Mouse (Mus musculus): ENCODE measurements around the gene Sult6b1. TPM values are rescaled to one million over a fixed set of nuclear protein-coding genes. Genes with fewer than 3 reads are reported as not detected.
A peak's percentile ranks its signal among the peaks of the same experiment; 100 is the strongest.

Gene Sult6b1
- polyA plus RNA-seq, 1 experiment from 2014 or later = 0.16 TPM

- 71% methylated on average over 7 of the region's 7 CpGs for WGBS
Observed at GRCm38 (mm10) chr17:78894991-78895390, 11.8 kb downstream of the Sult6b1 start.

GRCm38 (mm10) chr17:78891020-78891419 lies 15.8 kb downstream of the Sult6b1 start:
- Histone ChIP-seq H3K36me3 (ENCODE audit: control insufficient read depth, insufficient read depth) (no peaks in the 10 kb centered on the region), H3K4me2 (ENCODE audit: low read depth, low read length) (no peak overlapping the region), H3K4me1 (ENCODE audit: control insufficient read depth, insufficient read depth, low read length) (no peaks in the 10 kb centered on the region), H3K27ac (ENCODE audit: low read length) (no peak overlapping the region), H3K4me3 (ENCODE audit: low read length) (no peak overlapping the region), H3K9ac (ENCODE audit: low read length) (no peak overlapping the region), H3K9me3 (replicated peaks; ENCODE audit: control insufficient read depth, low read length) (no peaks in the 10 kb centered on the region), H3K27me3 (ENCODE audit: control insufficient read depth, insufficient read depth, low read length) (no peaks in the 10 kb centered on the region)
- no peak for ATAC-seq (replicated peaks; ENCODE audit: extremely low read depth, insufficient read depth, low FRiP score)
- WGBS = 73% methylated on average over 9 of the region's 9 CpGs

More at GRCm38 (mm10) chr17:78894991-78895390, 11.8 kb downstream of the Sult6b1 start:
- H3K27ac ChIP-seq (ENCODE audit: low read length) = no peak overlapping the region
- no peak overlapping the region for H3K4me3 ChIP-seq (ENCODE audit: low read length)
- H3K4me2 ChIP-seq (ENCODE audit: low read depth, low read length) = no peak overlapping the region
- no peaks in the 10 kb centered on the region for H3K36me3 ChIP-seq (ENCODE audit: control insufficient read depth, insufficient read depth)
- H3K27me3 ChIP-seq (ENCODE audit: control insufficient read depth, insufficient read depth, low read length) = no peaks in the 10 kb centered on the region
- H3K9me3 ChIP-seq (replicated peaks; ENCODE audit: control insufficient read depth, low read length) = no peaks in the 10 kb centered on the region
- ATAC-seq (replicated peaks; ENCODE audit: extremely low read depth, insufficient read depth, low FRiP score) = no peak
- H3K4me1 ChIP-seq (ENCODE audit: control insufficient read depth, insufficient read depth, low read length) = no peaks in the 10 kb centered on the region
- no peak overlapping the region for H3K9ac ChIP-seq (ENCODE audit: low read length)

GRCm38 (mm10) chr17:78889184-78889583 lies 17.6 kb downstream of the Sult6b1 start:
- H3K9me3 ChIP-seq (replicated peaks; ENCODE audit: control insufficient read depth, low read length) = peaks cover 2% of the 10 kb centered on the region; the same call in 1 of the 2 replicates
- H3K27ac ChIP-seq (ENCODE audit: low read length) = no peak overlapping the region
- no peaks in the 10 kb centered on the region for H3K36me3 ChIP-seq (ENCODE audit: control insufficient read depth, insufficient read depth)
- H3K4me1 ChIP-seq (ENCODE audit: control insufficient read depth, insufficient read depth, low read length) = no peaks in the 10 kb centered on the region
- ATAC-seq (replicated peaks; ENCODE audit: extremely low read depth, insufficient read depth, low FRiP score) = no peak
- no peak overlapping the region for H3K4me2 ChIP-seq (ENCODE audit: low read depth, low read length)
- WGBS = 47% methylated on average over 3 of the region's 3 CpGs
- no peaks in the 10 kb centered on the region for H3K27me3 ChIP-seq (ENCODE audit: control insufficient read depth, insufficient read depth, low read length)
- no peak overlapping the region for H3K9ac ChIP-seq (ENCODE audit: low read length)
- no peak overlapping the region for H3K4me3 ChIP-seq (ENCODE audit: low read length)

- no peak for ATAC-seq (replicated peaks; ENCODE audit: extremely low read depth, insufficient read depth, low FRiP score)
- Histone ChIP-seq H3K27ac (ENCODE audit: low read length) (no peak overlapping the region), H3K4me2 (ENCODE audit: low read depth, low read length) (no peak overlapping the region), H3K36me3 (ENCODE audit: control insufficient read depth, insufficient read depth) (no peaks in the 10 kb centered on the region), H3K4me1 (ENCODE audit: control insufficient read depth, insufficient read depth, low read length) (no peaks in the 10 kb centered on the region), H3K9ac (ENCODE audit: low read length) (no peak overlapping the region), H3K9me3 (replicated peaks; ENCODE audit: control insufficient read depth, low read length) (peaks cover 2% of the 10 kb centered on the region; the same call in 1 of the 2 replicates), H3K4me3 (ENCODE audit: low read length) (no peak overlapping the region), H3K27me3 (ENCODE audit: control insufficient read depth, insufficient read depth, low read length) (no peaks in the 10 kb centered on the region)
- WGBS = 82% methylated on average over 4 of the region's 4 CpGs
Observed at GRCm38 (mm10) chr17:78888554-78888953, 18.2 kb downstream of the Sult6b1 start.

GRCm38 (mm10) chr17:78885286-78886065 lies 21.3 kb downstream of the Sult6b1 start:
- no peaks in the 10 kb centered on the region for H3K27me3 ChIP-seq (ENCODE audit: control insufficient read depth, insufficient read depth, low read length)
- WGBS = 73% methylated on average over 5 of the region's 5 CpGs
- no peaks in the 10 kb centered on the region for H3K36me3 ChIP-seq (ENCODE audit: control insufficient read depth, insufficient read depth)
- H3K4me1 ChIP-seq (ENCODE audit: control insufficient read depth, insufficient read depth, low read length) = peaks cover 8% of the 10 kb centered on the region
- no peak overlapping the region for H3K4me2 ChIP-seq (ENCODE audit: low read depth, low read length)
- no peak overlapping the region for H3K4me3 ChIP-seq (ENCODE audit: low read length)
- ATAC-seq (replicated peaks; ENCODE audit: extremely low read depth, insufficient read depth, low FRiP score) = no peak
- peaks cover 2% of the 10 kb centered on the region; the same call in 1 of the 2 replicates for H3K9me3 ChIP-seq (replicated peaks; ENCODE audit: control insufficient read depth, low read length)
- no peak overlapping the region for H3K9ac ChIP-seq (ENCODE audit: low read length)
- H3K27ac ChIP-seq (ENCODE audit: low read length) = no peak overlapping the region

GRCm38 (mm10) chr17:78883291-78883690 lies 23.5 kb downstream of the Sult6b1 start:
- Histone ChIP-seq H3K4me3 (ENCODE audit: low read length) (no peak overlapping the region), H3K27ac (ENCODE audit: low read length) (no peak overlapping the region), H3K36me3 (ENCODE audit: control insufficient read depth, insufficient read depth) (no peaks in the 10 kb centered on the region; the same call in 1 of the 2 replicates), H3K4me1 (ENCODE audit: control insufficient read depth, insufficient read depth, low read length) (peaks cover 8% of the 10 kb centered on the region), H3K9me3 (replicated peaks; ENCODE audit: control insufficient read depth, low read length) (peaks cover 2% of the 10 kb centered on the region; the same call in 1 of the 2 replicates), H3K4me2 (ENCODE audit: low read depth, low read length) (no peak overlapping the region), H3K9ac (ENCODE audit: low read length) (no peak overlapping the region), H3K27me3 (ENCODE audit: control insufficient read depth, insufficient read depth, low read length) (no peaks in the 10 kb centered on the region)
- 88% methylated on average over 4 of the region's 4 CpGs for WGBS
- ATAC-seq (replicated peaks; ENCODE audit: extremely low read depth, insufficient read depth, low FRiP score) = no peak

GRCm38 (mm10) chr17:78882401-78883112 lies 24.2 kb downstream of the Sult6b1 start, which contains the start of gene Eif2ak2:
Eif2ak2 (minus strand) TSS chr17:78882573.
- Histone ChIP-seq H3K4me2 (ENCODE audit: low read depth, low read length) (peak within 1 kb of the TSS; percentile 57), H3K27me3 (ENCODE audit: control insufficient read depth, insufficient read depth, low read length) (no peaks in the 10 kb centered on the region), H3K4me3 (ENCODE audit: low read length) (peak within 1 kb of the TSS; percentile 84), H3K9me3 (replicated peaks; ENCODE audit: control insufficient read depth, low read length) (peaks cover 2% of the 10 kb centered on the region; the same call in 1 of the 2 replicates), H3K9ac (ENCODE audit: low read length) (peak within 1 kb of the TSS; percentile 88), H3K27ac (ENCODE audit: low read length) (peak within 1 kb of the TSS; percentile 87), H3K4me1 (ENCODE audit: control insufficient read depth, insufficient read depth, low read length) (peaks cover 8% of the 10 kb centered on the region), H3K36me3 (ENCODE audit: control insufficient read depth, insufficient read depth) (peaks cover 7% of the 10 kb centered on the region)
- ATAC-seq (replicated peaks; ENCODE audit: extremely low read depth, insufficient read depth, low FRiP score) = peak; percentile 99
- 1% methylated on average over 28 of the region's 28 CpGs for WGBS

GRCm38 (mm10) chr17:78881878-78882304 lies 24.9 kb downstream of the Sult6b1 start:
- Histone ChIP-seq H3K36me3 (ENCODE audit: control insufficient read depth, insufficient read depth) (peaks cover 8% of the 10 kb centered on the region), H3K27ac (ENCODE audit: low read length) (peak overlapping the region; percentile 87), H3K4me2 (ENCODE audit: low read depth, low read length) (peak overlapping the region; percentile 57), H3K9me3 (replicated peaks; ENCODE audit: control insufficient read depth, low read length) (peaks cover 2% of the 10 kb centered on the region; the same call in 1 of the 2 replicates), H3K27me3 (ENCODE audit: control insufficient read depth, insufficient read depth, low read length) (no peaks in the 10 kb centered on the region), H3K4me3 (ENCODE audit: low read length) (peak overlapping the region; percentile 84), H3K9ac (ENCODE audit: low read length) (peak overlapping the region; percentile 88), H3K4me1 (ENCODE audit: control insufficient read depth, insufficient read depth, low read length) (peaks cover 8% of the 10 kb centered on the region)
- WGBS = 15% methylated on average over 3 of the region's 7 CpGs
- peak; percentile 45; the same call in 1 of the 2 replicates for ATAC-seq (replicated peaks; ENCODE audit: extremely low read depth, insufficient read depth, low FRiP score)

GRCm38 (mm10) chr17:78873886-78874285 lies 32.9 kb downstream of the Sult6b1 start:
- Histone ChIP-seq H3K27ac (ENCODE audit: low read length) (no peak overlapping the region), H3K36me3 (ENCODE audit: control insufficient read depth, insufficient read depth) (peaks cover 22% of the 10 kb centered on the region), H3K4me3 (ENCODE audit: low read length) (no peak overlapping the region), H3K9ac (ENCODE audit: low read length) (no peak overlapping the region), H3K9me3 (replicated peaks; ENCODE audit: control insufficient read depth, low read length) (no peaks in the 10 kb centered on the region), H3K4me2 (ENCODE audit: low read depth, low read length) (no peak overlapping the region), H3K4me1 (ENCODE audit: control insufficient read depth, insufficient read depth, low read length) (no peaks in the 10 kb centered on the region), H3K27me3 (ENCODE audit: control insufficient read depth, insufficient read depth, low read length) (no peaks in the 10 kb centered on the region)
- 89% methylated on average over 6 of the region's 6 CpGs for WGBS
- no peak for ATAC-seq (replicated peaks; ENCODE audit: extremely low read depth, insufficient read depth, low FRiP score)
